Mouse (Mus musculus): ENCODE data around the gene Tmco1. TPM values are rescaled to one million over a fixed set of nuclear protein-coding genes. Genes with fewer than 3 reads are reported as not detected.
A peak's percentile ranks its signal among the peaks of the same experiment; 100 is the strongest.

Tmco1 gene
- polyA plus RNA-seq, 1 experiment = 59.8 TPM

DNA sequence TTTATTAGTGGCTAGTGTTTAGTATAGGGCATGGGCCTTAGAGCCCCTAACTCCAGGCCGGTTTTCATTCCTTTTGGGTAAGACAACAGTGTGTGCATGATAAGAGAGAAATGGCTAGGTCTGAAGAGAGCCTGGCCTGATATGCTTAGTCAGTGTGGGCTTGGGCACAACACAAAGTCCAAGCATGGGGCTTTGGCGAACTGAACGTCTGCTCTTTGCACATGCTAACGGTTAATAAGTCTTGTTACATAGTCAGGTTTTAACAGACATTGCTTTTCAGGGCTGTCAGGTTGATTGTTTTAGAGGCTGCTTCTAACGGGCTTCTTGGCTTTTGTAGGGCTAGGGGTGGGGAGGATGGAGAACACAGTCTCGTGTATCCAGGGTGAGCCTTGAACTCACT, 58.4 kb downstream of the Tmco1 start:
- peaks cover 49% of the 10 kb centered on the region for H3K36me3 ChIP-seq (ENCODE audit: control insufficient read depth, insufficient read depth)
- TF ChIP-seq FOSL1 (IDR thresholded peaks at IDR 0.05; ENCODE audit: insufficient read depth, low read length, poor library complexity, severe bottlenecking) (no peak), CTCF (IDR thresholded peaks at IDR 0.05; ENCODE audit: control insufficient read depth, insufficient read depth, insufficient read length) (no peak), USF1 (IDR thresholded peaks at IDR 0.05; ENCODE audit: low read depth) (no peak), MYOD1 (IDR thresholded peaks at IDR 0.05; ENCODE audit: control insufficient read depth, insufficient read length, low read depth) (no peak), MYOG (IDR thresholded peaks at IDR 0.05; ENCODE audit: control insufficient read depth, extremely low read depth, insufficient read length) (no peak), CEBPB (IDR thresholded peaks at IDR 0.05; ENCODE audit: low read depth) (no peak), MAX (IDR thresholded peaks at IDR 0.05) (no peak)
- H3K27me3 ChIP-seq (ENCODE audit: control insufficient read depth, insufficient read depth, insufficient read length) = no peaks in the 10 kb centered on the region
- H3ac ChIP-seq (ENCODE audit: control insufficient read depth, insufficient read length, low read depth) = no peak overlapping the region
- H3K79me3 ChIP-seq (ENCODE audit: low read depth) = no peaks in the 10 kb centered on the region
- H3K79me2 ChIP-seq (ENCODE audit: control insufficient read depth, insufficient read depth) = no peaks in the 10 kb centered on the region
- H3K4me3 ChIP-seq (ENCODE audit: insufficient read depth, poor library complexity, severe bottlenecking) = no peak overlapping the region

DNA sequence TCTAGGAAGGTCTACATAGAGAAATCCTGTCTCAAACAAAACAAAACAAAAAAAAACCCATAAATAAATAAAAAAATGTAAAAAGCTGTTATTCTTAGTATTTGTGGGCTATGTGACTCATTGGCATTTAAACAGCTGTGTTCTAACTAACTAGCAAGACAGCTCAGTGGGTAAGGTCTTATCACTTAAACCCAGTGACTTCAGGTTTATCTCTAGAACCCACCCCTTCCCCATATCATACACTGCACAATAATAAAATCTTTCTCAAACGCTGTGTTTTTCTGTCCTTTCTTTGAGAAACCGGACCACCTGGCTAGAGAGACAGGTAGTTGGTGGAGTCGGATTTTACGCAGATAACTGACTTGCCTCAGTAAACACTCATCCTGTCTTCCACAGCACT, 59.8 kb downstream of the Tmco1 start:
- no peak overlapping the region for H3K4me3 ChIP-seq (ENCODE audit: insufficient read depth, poor library complexity, severe bottlenecking)
- no peaks in the 10 kb centered on the region for H3K27me3 ChIP-seq (ENCODE audit: control insufficient read depth, insufficient read depth, insufficient read length)
- no peaks in the 10 kb centered on the region for H3K79me3 ChIP-seq (ENCODE audit: low read depth)
- TF ChIP-seq MAX (IDR thresholded peaks at IDR 0.05) (no peak), CEBPB (IDR thresholded peaks at IDR 0.05; ENCODE audit: low read depth) (no peak), FOSL1 (IDR thresholded peaks at IDR 0.05; ENCODE audit: insufficient read depth, low read length, poor library complexity, severe bottlenecking) (no peak), USF1 (IDR thresholded peaks at IDR 0.05; ENCODE audit: low read depth) (no peak), CTCF (IDR thresholded peaks at IDR 0.05; ENCODE audit: control insufficient read depth, insufficient read depth, insufficient read length) (no peak)
- peaks cover 59% of the 10 kb centered on the region for H3K36me3 ChIP-seq (ENCODE audit: control insufficient read depth, insufficient read depth)
- H3ac ChIP-seq (ENCODE audit: control insufficient read depth, insufficient read length, low read depth) = no peak overlapping the region
- H3K79me2 ChIP-seq (ENCODE audit: control insufficient read depth, insufficient read depth) = no peaks in the 10 kb centered on the region

DNA sequence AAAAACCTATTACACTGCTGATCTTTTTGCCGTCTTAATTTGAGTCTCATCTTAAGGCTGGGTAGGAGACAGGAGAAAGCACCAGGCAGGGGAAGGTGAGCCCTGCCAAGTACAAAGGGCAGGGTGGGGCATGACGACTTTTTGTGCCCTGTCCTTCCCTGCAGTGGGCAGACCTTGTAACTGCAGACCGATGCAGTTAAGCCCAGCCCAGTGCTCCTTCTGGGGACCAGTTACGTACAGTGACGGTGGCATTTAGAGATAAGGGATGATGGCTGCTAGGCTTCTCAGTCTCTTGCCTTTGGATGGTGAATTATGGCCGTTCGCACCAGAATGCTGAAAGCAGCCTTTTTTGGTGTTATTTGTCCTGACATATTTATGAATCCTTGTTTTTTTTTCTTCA, 60.3 kb downstream of the Tmco1 start:
- Histone ChIP-seq H3K79me3 (ENCODE audit: low read depth) (no peaks in the 10 kb centered on the region), H3ac (ENCODE audit: control insufficient read depth, insufficient read length, low read depth) (no peak overlapping the region), H3K27me3 (ENCODE audit: control insufficient read depth, insufficient read depth, insufficient read length) (no peaks in the 10 kb centered on the region), H3K4me3 (ENCODE audit: insufficient read depth, poor library complexity, severe bottlenecking) (no peak overlapping the region), H3K36me3 (ENCODE audit: control insufficient read depth, insufficient read depth) (peaks cover 61% of the 10 kb centered on the region), H3K79me2 (ENCODE audit: control insufficient read depth, insufficient read depth) (no peaks in the 10 kb centered on the region)
- no peak for TF ChIP-seq MAX (IDR thresholded peaks at IDR 0.05)
- TF ChIP-seq MYOD1 (IDR thresholded peaks at IDR 0.05; ENCODE audit: control insufficient read depth, insufficient read length, low read depth) = no peak
- no peak for TF ChIP-seq USF1 (IDR thresholded peaks at IDR 0.05; ENCODE audit: low read depth)
- TF ChIP-seq MYOG (IDR thresholded peaks at IDR 0.05; ENCODE audit: control insufficient read depth, extremely low read depth, insufficient read length) = no peak
- TF ChIP-seq CTCF (IDR thresholded peaks at IDR 0.05; ENCODE audit: control insufficient read depth, insufficient read depth, insufficient read length) = no peak
- TF ChIP-seq CEBPB (IDR thresholded peaks at IDR 0.05; ENCODE audit: low read depth) = no peak
- no peak for TF ChIP-seq FOSL1 (IDR thresholded peaks at IDR 0.05; ENCODE audit: insufficient read depth, low read length, poor library complexity, severe bottlenecking)

DNA sequence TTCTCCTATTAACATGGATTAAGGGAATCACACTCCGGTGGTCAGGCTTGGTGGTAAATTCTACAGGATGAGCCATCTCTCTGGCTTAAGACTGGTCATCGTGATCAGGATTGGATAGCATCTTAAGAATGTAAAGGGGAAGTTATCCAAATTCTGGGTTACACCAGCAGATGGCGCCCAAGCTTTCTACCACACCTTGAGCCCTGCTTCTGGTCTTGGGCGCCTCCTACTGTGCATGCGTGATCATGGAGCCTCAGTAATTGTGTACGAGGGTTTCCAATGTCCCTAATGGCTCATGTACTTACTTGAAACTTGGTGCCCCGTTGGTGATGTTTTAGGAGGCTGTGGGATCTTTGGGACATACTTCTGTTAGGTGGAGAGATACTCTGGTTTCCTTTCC, 61.7 kb downstream of the Tmco1 start:
- H3K4me3 ChIP-seq (ENCODE audit: insufficient read depth, poor library complexity, severe bottlenecking) = no peak overlapping the region
- H3K27me3 ChIP-seq (ENCODE audit: control insufficient read depth, insufficient read depth, insufficient read length) = no peaks in the 10 kb centered on the region
- no peaks in the 10 kb centered on the region for H3K79me2 ChIP-seq (ENCODE audit: control insufficient read depth, insufficient read depth)
- peaks cover 66% of the 10 kb centered on the region for H3K36me3 ChIP-seq (ENCODE audit: control insufficient read depth, insufficient read depth)
- H3K79me3 ChIP-seq (ENCODE audit: low read depth) = no peaks in the 10 kb centered on the region
- H3ac ChIP-seq (ENCODE audit: control insufficient read depth, insufficient read length, low read depth) = no peak overlapping the region
- TF ChIP-seq FOSL1 (IDR thresholded peaks at IDR 0.05; ENCODE audit: insufficient read depth, low read length, poor library complexity, severe bottlenecking) = no peak
- peak; percentile 94 for TF ChIP-seq CTCF (IDR thresholded peaks at IDR 0.05; ENCODE audit: control insufficient read depth, insufficient read depth, insufficient read length)
- no peak for TF ChIP-seq USF1 (IDR thresholded peaks at IDR 0.05; ENCODE audit: low read depth)
- peak; percentile 43 for TF ChIP-seq MAX (IDR thresholded peaks at IDR 0.05)
- no peak for TF ChIP-seq CEBPB (IDR thresholded peaks at IDR 0.05; ENCODE audit: low read depth)
- TF ChIP-seq MYOG (IDR thresholded peaks at IDR 0.05; ENCODE audit: control insufficient read depth, extremely low read depth, insufficient read length) = no peak
- TF ChIP-seq MYOD1 (IDR thresholded peaks at IDR 0.05; ENCODE audit: control insufficient read depth, insufficient read length, low read depth) = no peak

DNA sequence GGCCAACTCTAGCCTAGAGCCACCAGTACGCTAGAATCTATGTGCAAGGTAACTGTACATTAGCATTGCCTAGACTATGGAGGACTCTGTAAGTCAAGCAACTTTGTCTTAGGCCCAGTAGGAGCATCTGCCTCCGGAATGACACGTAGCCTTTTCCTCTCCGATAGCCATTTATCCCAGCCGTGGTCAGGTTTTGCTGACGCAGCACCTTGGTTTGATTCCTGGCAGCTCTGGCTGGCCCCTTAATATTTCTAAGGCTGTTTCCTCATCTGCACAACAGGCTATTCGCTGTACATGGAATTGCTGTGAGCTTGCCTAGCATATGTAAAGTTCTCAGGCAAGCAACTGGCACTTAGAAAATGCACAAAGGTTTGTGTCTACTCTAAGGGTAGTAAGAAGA, 64.6 kb downstream of the Tmco1 start:
- H3K27me3 ChIP-seq (ENCODE audit: control insufficient read depth, insufficient read depth, insufficient read length) = no peaks in the 10 kb centered on the region
- H3K79me3 ChIP-seq (ENCODE audit: low read depth) = no peaks in the 10 kb centered on the region
- TF ChIP-seq USF1 (IDR thresholded peaks at IDR 0.05; ENCODE audit: low read depth) (no peak), MAX (IDR thresholded peaks at IDR 0.05) (no peak), FOSL1 (IDR thresholded peaks at IDR 0.05; ENCODE audit: insufficient read depth, low read length, poor library complexity, severe bottlenecking) (no peak), MYOD1 (IDR thresholded peaks at IDR 0.05; ENCODE audit: control insufficient read depth, insufficient read length, low read depth) (no peak), MYOG (IDR thresholded peaks at IDR 0.05; ENCODE audit: control insufficient read depth, extremely low read depth, insufficient read length) (no peak), CEBPB (IDR thresholded peaks at IDR 0.05; ENCODE audit: low read depth) (no peak), CTCF (IDR thresholded peaks at IDR 0.05; ENCODE audit: control insufficient read depth, insufficient read depth, insufficient read length) (no peak)
- peaks cover 64% of the 10 kb centered on the region for H3K36me3 ChIP-seq (ENCODE audit: control insufficient read depth, insufficient read depth)
- no peak overlapping the region for H3ac ChIP-seq (ENCODE audit: control insufficient read depth, insufficient read length, low read depth)
- H3K79me2 ChIP-seq (ENCODE audit: control insufficient read depth, insufficient read depth) = no peaks in the 10 kb centered on the region
- H3K4me3 ChIP-seq (ENCODE audit: insufficient read depth, poor library complexity, severe bottlenecking) = no peak overlapping the region

All from C2C12 (cell line).